Mouse (Mus musculus) embryonic facial prominence, embryonic 12.5 days (tissue): ENCODE results near the gene Nsun6. TPM values are rescaled to one million over a fixed set of nuclear protein-coding genes. Genes with fewer than 3 reads are reported as not detected.
A peak's percentile ranks its signal among the peaks of the same experiment; 100 is the strongest.

Experiments used
- ATAC-seq: fragments of 200-750 bp; cut with Nextera tagmentation; 2 replicates; pipeline ENCODE4 v1.8.0; 2017; ENCODE audit not compliant: insufficient number of reproducible peaks, insufficient read depth, low FRiP score, low TSS enrichment
- H3K27ac ChIP-seq: fragments of 300-500 bp; sonication (generic); 2 replicates; pipeline ENCODE4 v1.5.1; 2016; ENCODE audit warnings: mild to moderate bottlenecking
- H3K27me3 ChIP-seq: fragments of 300-500 bp; sonication (generic); 2 replicates; pipeline ENCODE4 v1.6.1; 2016; ENCODE audit warnings: mild to moderate bottlenecking, moderate library complexity
- H3K36me3 ChIP-seq: fragments of 300-500 bp; sonication (generic); 2 replicates; pipeline ENCODE4 v1.6.1; 2016; ENCODE audit warnings: mild to moderate bottlenecking
- H3K4me1 ChIP-seq: fragments of 300-500 bp; sonication (generic); 2 replicates; pipeline ENCODE4 v1.6.1; 2016
- H3K4me2 ChIP-seq: fragments of 300-500 bp; sonication (generic); replicated peaks from 2 replicates; pipeline ENCODE4 v1.6.1; 2016; ENCODE audit warnings: mild to moderate bottlenecking, moderate library complexity
- H3K4me3 ChIP-seq: fragments of 300-500 bp; sonication (generic); 2 replicates; pipeline ENCODE4 v1.5.1; 2016; ENCODE audit warnings: mild to moderate bottlenecking
- H3K9ac ChIP-seq: fragments of 300-500 bp; sonication (generic); 2 replicates; pipeline ENCODE4 v1.6.1; 2016; ENCODE audit warnings: mild to moderate bottlenecking, moderate library complexity
- H3K9me3 ChIP-seq: fragments of 300-500 bp; sonication (generic); 2 replicates; pipeline ENCODE4 v1.6.1; 2016; ENCODE audit warnings: mild to moderate bottlenecking, moderate library complexity
- WGBS: fragments of 180-500 bp; shearing (Covaris S2); methylation state at CpG from one replicate; pipeline ENCODE4 v1.1.7; 2016; 5-methylcytosine and 5-hydroxymethylcytosine counted together
- polyA plus RNA-seq: library from polyadenylated mRNA; unstranded; fragments of >200 nt; fragmentation: Nextera tagmentation; extraction: Ambion mirVana; gene quantifications from 2 replicates; pipeline ENCODE4 v1.2.1, GENCODE M21; 2016

Nsun6 gene
- 11.9 and 15.9 TPM in 2 replicates for polyA plus RNA-seq

- H3K27me3 ChIP-seq = no peaks in the 10 kb centered on the region
- WGBS = under 1% methylated on average over 75 of the region's 75 CpGs
These were observed at the start of gene Nsun6 for GRCm38 (mm10) chr2:15054945-15055637. Gene Nsun6 (minus strand): TSS chr2:15055069.

GRCm38 (mm10) chr2:15104386-15104785 lies 49.5 kb upstream of the Nsun6 start:
- Histone ChIP-seq H3K27me3 (no peaks in the 10 kb centered on the region), H3K4me2 (no peak overlapping the region), H3K36me3 (no peaks in the 10 kb centered on the region), H3K27ac (0 out of 2 replicates have a peak overlapping the region, but pooled peaks have one; percentile 3), H3K9ac (no peak overlapping the region), H3K9me3 (no peaks in the 10 kb centered on the region), H3K4me1 (0 out of 2 replicates have a peak, but pooled peaks cover 7% of the 10 kb centered on the region), H3K4me3 (no peak overlapping the region)
- WGBS = 58% methylated on average over 1 of the region's 1 CpGs
- ATAC-seq = no peak

More at GRCm38 (mm10) chr2:15054945-15055637, at the start of gene Nsun6:
- no peaks in the 10 kb centered on the region for H3K9me3 ChIP-seq
- no peaks in the 10 kb centered on the region for H3K36me3 ChIP-seq
- peak within 1 kb of the TSS; percentile 83 for H3K4me3 ChIP-seq
- peaks cover 11% of the 10 kb centered on the region for H3K4me1 ChIP-seq
- peak within 1 kb of the TSS; percentile 95 for H3K27ac ChIP-seq
- H3K4me2 ChIP-seq = peak within 1 kb of the TSS; percentile 67
- H3K9ac ChIP-seq = peak within 1 kb of the TSS; percentile 95
- peak; percentile 100 for ATAC-seq

DNA sequence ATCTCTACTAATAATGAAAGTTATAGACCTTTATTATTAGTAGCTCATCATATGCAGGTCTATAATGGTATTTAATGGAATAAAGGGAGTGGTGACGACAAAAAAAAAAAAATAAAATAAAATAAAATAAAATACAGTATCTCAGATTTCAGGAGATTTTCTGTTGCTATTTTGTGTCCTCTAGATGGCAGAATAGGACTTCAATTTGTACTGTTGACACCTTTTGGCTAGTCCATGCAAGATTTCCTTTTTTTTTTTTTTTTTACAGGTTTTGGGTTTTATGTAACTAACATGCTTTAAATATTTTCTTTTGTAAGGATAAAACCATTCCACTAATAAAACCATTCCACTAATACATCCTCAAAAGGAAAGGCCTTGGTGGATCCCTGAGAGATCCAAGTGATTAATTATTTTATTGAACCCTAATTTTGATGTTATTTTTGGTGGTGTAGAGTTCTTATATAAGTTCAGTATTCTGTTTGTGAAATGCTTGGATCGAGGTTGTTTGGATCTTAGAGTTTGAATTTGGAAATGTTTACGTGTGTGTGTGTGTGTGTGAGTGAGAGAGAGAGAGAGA lies 41.7 kb upstream of the Nsun6 start:
- no peak for ATAC-seq
- WGBS = 54% methylated on average over 3 of the region's 3 CpGs
- no peak overlapping the region for H3K4me3 ChIP-seq

GRCm38 (mm10) chr2:15087308-15087707 lies 32.4 kb upstream of the Nsun6 start:
- WGBS = 88% methylated on average over 1 of the region's 1 CpGs
- no peak for ATAC-seq
- Histone ChIP-seq H3K36me3 (peaks cover 17% of the 10 kb centered on the region), H3K9me3 (no peaks in the 10 kb centered on the region), H3K4me1 (no peaks in the 10 kb centered on the region), H3K4me2 (no peak overlapping the region), H3K9ac (no peak overlapping the region), H3K27me3 (no peaks in the 10 kb centered on the region), H3K4me3 (no peak overlapping the region), H3K27ac (no peak overlapping the region)

More for the DNA sequence above, 41.7 kb upstream of the Nsun6 start:
- no peak overlapping the region for H3K4me2 ChIP-seq
- no peak overlapping the region for H3K27ac ChIP-seq
- H3K9me3 ChIP-seq = no peaks in the 10 kb centered on the region
- no peaks in the 10 kb centered on the region for H3K36me3 ChIP-seq
- no peaks in the 10 kb centered on the region for H3K4me1 ChIP-seq
- no peak overlapping the region for H3K9ac ChIP-seq
- H3K27me3 ChIP-seq = no peaks in the 10 kb centered on the region

GRCm38 (mm10) chr2:15083702-15084101 lies 28.8 kb upstream of the Nsun6 start:
- no peak overlapping the region for H3K4me3 ChIP-seq
- no peak overlapping the region for H3K27ac ChIP-seq
- no peaks in the 10 kb centered on the region for H3K27me3 ChIP-seq
- no peaks in the 10 kb centered on the region for H3K9me3 ChIP-seq
- H3K4me2 ChIP-seq = no peak overlapping the region
- no peak for ATAC-seq
- H3K4me1 ChIP-seq = no peaks in the 10 kb centered on the region
- 94% methylated on average over 2 of the region's 2 CpGs for WGBS
- H3K9ac ChIP-seq = no peak overlapping the region
- H3K36me3 ChIP-seq = peaks cover 27% of the 10 kb centered on the region

DNA sequence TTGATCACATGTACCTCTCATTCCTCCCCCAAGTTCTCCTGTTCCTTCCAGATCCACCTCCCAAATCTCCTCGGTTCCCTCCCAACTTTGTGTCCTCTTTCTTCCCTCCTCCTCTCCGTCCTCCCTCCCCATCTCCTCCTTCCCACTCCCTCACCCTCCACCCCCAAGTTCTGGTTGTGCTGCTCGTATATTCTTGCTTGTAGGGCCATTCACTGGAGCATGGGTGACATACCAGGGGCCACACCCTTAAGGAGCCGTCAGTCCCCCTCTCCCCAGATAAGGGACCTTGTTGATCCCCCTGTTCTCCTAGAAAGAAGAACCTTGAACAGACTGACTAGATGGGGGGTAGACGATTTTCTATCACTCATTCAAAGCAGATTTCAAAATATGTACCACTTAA lies 12.2 kb upstream of the Nsun6 start:
- WGBS = 75% methylated on average over 5 of the region's 5 CpGs
- no peak overlapping the region for H3K4me2 ChIP-seq
- H3K4me3 ChIP-seq = no peak overlapping the region
- peaks cover 30% of the 10 kb centered on the region for H3K36me3 ChIP-seq
- H3K4me1 ChIP-seq = 0 out of 2 replicates have a peak, but pooled peaks cover 2% of the 10 kb centered on the region
- no peak overlapping the region for H3K9ac ChIP-seq
- H3K9me3 ChIP-seq = no peaks in the 10 kb centered on the region
- H3K27me3 ChIP-seq = no peaks in the 10 kb centered on the region
- no peak overlapping the region for H3K27ac ChIP-seq
- no peak for ATAC-seq

GRCm38 (mm10) chr2:15065447-15065846 lies 10.6 kb upstream of the Nsun6 start:
- Histone ChIP-seq H3K27ac (no peak overlapping the region), H3K4me1 (0 out of 2 replicates have a peak, but pooled peaks cover 2% of the 10 kb centered on the region), H3K36me3 (peaks cover 19% of the 10 kb centered on the region), H3K27me3 (no peaks in the 10 kb centered on the region), H3K9me3 (no peaks in the 10 kb centered on the region), H3K9ac (no peak overlapping the region), H3K4me2 (no peak overlapping the region), H3K4me3 (no peak overlapping the region)
- no peak for ATAC-seq
- 83% methylated on average over 2 of the region's 2 CpGs for WGBS

GRCm38 (mm10) chr2:15064380-15065269 lies 9.8 kb upstream of the Nsun6 start:
- Histone ChIP-seq H3K36me3 (peaks cover 11% of the 10 kb centered on the region), H3K4me1 (0 out of 2 replicates have a peak, but pooled peaks cover 2% of the 10 kb centered on the region), H3K27me3 (no peaks in the 10 kb centered on the region), H3K27ac (no peak overlapping the region), H3K4me2 (no peak overlapping the region), H3K4me3 (no peak overlapping the region), H3K9ac (no peak overlapping the region), H3K9me3 (no peaks in the 10 kb centered on the region)
- ATAC-seq = no peak
- WGBS = 66% methylated on average over 7 of the region's 7 CpGs

DNA sequence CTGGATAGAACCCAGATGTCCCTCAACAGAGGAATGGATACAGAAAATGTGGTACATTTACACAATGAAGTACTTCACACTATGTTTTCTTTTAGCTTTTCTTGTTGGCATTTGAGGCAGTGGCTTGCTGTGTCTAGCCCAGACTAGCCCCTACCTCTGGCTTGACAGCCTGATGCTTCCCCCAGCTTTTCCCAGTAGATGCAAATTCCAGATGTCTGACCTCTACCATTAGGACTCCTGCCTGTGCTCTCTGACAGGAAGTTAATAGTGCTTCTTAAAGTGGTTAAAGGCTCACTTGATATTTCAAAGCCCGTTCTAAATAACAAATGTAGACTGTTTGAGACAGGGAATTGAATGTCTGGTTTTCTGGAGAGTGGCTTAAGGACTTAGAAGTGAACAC lies 8.9 kb upstream of the Nsun6 start:
- ATAC-seq = no peak
- Histone ChIP-seq H3K4me3 (no peak overlapping the region), H3K36me3 (peaks cover 6% of the 10 kb centered on the region; the same call in 1 of the 2 replicates), H3K27me3 (no peaks in the 10 kb centered on the region), H3K4me1 (0 out of 2 replicates have a peak, but pooled peaks cover 2% of the 10 kb centered on the region), H3K9ac (no peak overlapping the region), H3K27ac (no peak overlapping the region), H3K9me3 (no peaks in the 10 kb centered on the region), H3K4me2 (no peak overlapping the region)
- WGBS = 34% methylated on average over 1 of the region's 1 CpGs

- H3K9ac ChIP-seq = no peak overlapping the region
- peaks cover 14% of the 10 kb centered on the region for H3K4me1 ChIP-seq
- ATAC-seq = no peak
- WGBS = 84% methylated on average over 3 of the region's 3 CpGs
- H3K4me3 ChIP-seq = no peak overlapping the region
- no peaks in the 10 kb centered on the region for H3K9me3 ChIP-seq
- no peak overlapping the region for H3K27ac ChIP-seq
- H3K27me3 ChIP-seq = no peaks in the 10 kb centered on the region
- H3K36me3 ChIP-seq = no peaks in the 10 kb centered on the region
- H3K4me2 ChIP-seq = no peak overlapping the region
These were observed 6.0 kb upstream of the Nsun6 start for GRCm38 (mm10) chr2:15060856-15061255.

DNA sequence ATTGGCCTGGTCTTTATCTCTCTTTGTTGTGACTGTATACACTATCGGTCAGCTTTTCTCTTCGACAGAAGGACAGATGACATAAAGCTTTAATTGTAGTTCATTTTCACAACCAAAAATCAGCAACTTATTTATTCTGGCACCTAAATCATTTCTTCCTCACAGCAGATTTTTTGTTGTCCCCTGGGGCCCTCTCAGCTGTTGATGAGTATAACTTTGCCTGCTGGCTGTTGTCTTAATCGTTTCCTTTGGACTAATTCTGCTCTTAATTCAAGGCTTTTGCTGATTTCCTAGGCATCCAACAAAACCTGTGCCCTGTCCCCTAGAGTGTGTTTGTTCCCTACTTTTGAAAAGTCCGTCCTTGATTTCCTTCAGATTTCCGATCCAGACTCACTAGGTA lies 3.4 kb upstream of the Nsun6 start:
- H3K4me3 ChIP-seq = no peak overlapping the region
- H3K4me2 ChIP-seq = no peak overlapping the region
- whole genome bisulfite sequencing = 84% methylated on average over 5 of the region's 5 CpGs
- no peaks in the 10 kb centered on the region for H3K27me3 ChIP-seq
- no peaks in the 10 kb centered on the region for H3K9me3 ChIP-seq
- peaks cover 12% of the 10 kb centered on the region for H3K4me1 ChIP-seq
- no peak for ATAC-seq
- no peaks in the 10 kb centered on the region for H3K36me3 ChIP-seq
- H3K27ac ChIP-seq = no peak overlapping the region
- no peak overlapping the region for H3K9ac ChIP-seq
